Mouse (Mus musculus): ENCODE measurements around the gene Cyp2c70.

- TF ChIP-seq POLR2A (IDR thresholded peaks at IDR 0.05; ENCODE audit: low read depth, low read length): no peak
- no peak for TF ChIP-seq CTCF (IDR thresholded peaks at IDR 0.05; ENCODE audit: extremely low read depth, insufficient read depth, insufficient read length, insufficient replicate concordance)
Measured at GRCm38 (mm10) chr19:40187160-40187559, at the start of gene Cyp2c70.

Measured in spleen, adult 2 months (tissue).